Mouse (Mus musculus) G1E (cell line): ENCODE data around the gene Tenm2. TPM values are rescaled to one million over a fixed set of nuclear protein-coding genes. Genes with fewer than 3 reads are reported as not detected.

ENCODE experiments used
- ATAC-seq: 2 replicates; pipeline ENCODE4 v1.8.0; 2016; ENCODE audit warnings: mild to moderate bottlenecking; ENCODE audit not compliant: insufficient number of reproducible peaks, poor library complexity, low FRiP score, severe bottlenecking; ENCODE audit errors: extremely low read depth
- DNase-seq: peaks from one replicate; pipeline ENCODE4 v3.0.0; 2012; ENCODE audit warnings: low spot score
- H3K27me3 ChIP-seq: 2 replicates; pipeline ENCODE4 v1.6.1; 2012; ENCODE audit warnings: mild to moderate bottlenecking, low read length, inconsistent platforms; ENCODE audit not compliant: insufficient read depth
- H3K36me3 ChIP-seq: replicated peaks from 2 replicates; pipeline ENCODE3; 2012; ENCODE audit warnings: mild to moderate bottlenecking, inconsistent platforms
- H3K4me1 ChIP-seq: 2 replicates; pipeline ENCODE4 v1.6.1; 2012; ENCODE audit warnings: low read depth, low read length, inconsistent platforms, mixed read lengths; ENCODE audit not compliant: insufficient read depth
- H3K4me3 ChIP-seq: 2 replicates; pipeline ENCODE4 v1.5.1; 2012; ENCODE audit warnings: low read depth, mild to moderate bottlenecking, inconsistent platforms, low read length, moderate library complexity, mixed read lengths
- H3K9me3 ChIP-seq: replicated peaks from 2 replicates; pipeline ENCODE4 v1.6.1; 2012; ENCODE audit warnings: inconsistent platforms
- CTCF ChIP-seq: IDR thresholded peaks from 2 replicates; pipeline ENCODE4 v1.5.1; 2012; ENCODE audit warnings: low read depth, low read length, inconsistent platforms, mixed read lengths
- GATA1 ChIP-seq: IDR thresholded peaks from 2 replicates; pipeline ENCODE4 v1.6.1; 2012; ENCODE audit warnings: borderline replicate concordance, low read length, inconsistent platforms, mixed read lengths
- GATA2 ChIP-seq: IDR thresholded peaks from 2 replicates; pipeline ENCODE4 v1.6.1; 2012; ENCODE audit warnings: low read depth, low read length, inconsistent platforms, borderline replicate concordance
- POLR2AphosphoS5 ChIP-seq: IDR thresholded peaks from 2 replicates; pipeline ENCODE4 v1.6.1; 2012; ENCODE audit warnings: low read depth, low read length, inconsistent platforms; ENCODE audit not compliant: insufficient replicate concordance
- TAL1 ChIP-seq: conservative IDR thresholded peaks from 2 replicates; pipeline ENCODE4 v1.6.1; 2012; ENCODE audit warnings: low read depth, low read length, inconsistent platforms, mixed read lengths
- polyA plus RNA-seq: library from polyadenylated mRNA; stranded (reverse); fragments of >175 nt; gene quantifications from 2 replicates; pipeline ENCODE4 v1.2.3, GENCODE M21; 2012
- total RNA-seq, 2 experiments: library from RNA; stranded (forward) in 1 of 2; stranded (reverse) in 1 of 2; fragments of 200-1000 nt in 1 of 2; fragments of >200 nt in 1 of 2; fragmentation: Nextera tagmentation in 1 of 2; gene quantifications; 2 replicates each; pipeline ENCODE4 v1.2.3; 2014 to 2017

The Tenm2 gene
- total RNA-seq (2014; fragmentation: Nextera tagmentation) (not detected in 2 replicates), total RNA-seq (2017) (under 0.01 and 0.44 TPM in 2 replicates), polyA plus RNA-seq (not detected in 2 replicates)

GRCm38 (mm10) chr11:37235914-37236600 is at the start of gene Tenm2:
TSS of gene Tenm2 (minus strand) at chr11:37235964.
- peaks cover 9% of the 10 kb centered on the region for H3K9me3 ChIP-seq
- ATAC-seq (no peak), DNase-seq (no peak)
- no peaks in the 10 kb centered on the region for H3K27me3 ChIP-seq
- H3K4me1 ChIP-seq: no peaks in the 10 kb centered on the region
- H3K36me3 ChIP-seq: no peaks in the 10 kb centered on the region
- TF ChIP-seq CTCF (no peak), POLR2AphosphoS5 (no peak), GATA1 (no peak), TAL1 (no peak), GATA2 (no peak)
- no peak within 1 kb of the TSS for H3K4me3 ChIP-seq

GRCm38 (mm10) chr11:37285186-37285585 is 49.4 kb upstream of the Tenm2 start:
- DNase-seq: no peak
- no peak for TF ChIP-seq GATA2
- TF ChIP-seq POLR2AphosphoS5: no peak
- TF ChIP-seq GATA1: no peak
- TF ChIP-seq CTCF: no peak
- TF ChIP-seq TAL1: no peak
- H3K4me1 ChIP-seq: no peaks in the 10 kb centered on the region
- H3K4me3 ChIP-seq: no peak overlapping the region
- ATAC-seq: no peak
- H3K36me3 ChIP-seq: no peaks in the 10 kb centered on the region
- no peaks in the 10 kb centered on the region for H3K27me3 ChIP-seq
- no peaks in the 10 kb centered on the region for H3K9me3 ChIP-seq

GRCm38 (mm10) chr11:37248796-37249195 is 13.0 kb upstream of the Tenm2 start:
- TF ChIP-seq POLR2AphosphoS5 (no peak), GATA1 (no peak), TAL1 (no peak), CTCF (no peak), GATA2 (no peak)
- no peak for ATAC-seq

GRCm38 (mm10) chr11:37237096-37237725 is 1.4 kb upstream of the Tenm2 start:
- Histone ChIP-seq H3K36me3 (no peaks in the 10 kb centered on the region), H3K4me1 (no peaks in the 10 kb centered on the region), H3K4me3 (no peak overlapping the region), H3K27me3 (no peaks in the 10 kb centered on the region), H3K9me3 (peaks cover 9% of the 10 kb centered on the region)
- no peak for DNase-seq
- no peak for ATAC-seq
- TF ChIP-seq TAL1: no peak
- TF ChIP-seq GATA2: no peak
- no peak for TF ChIP-seq POLR2AphosphoS5
- TF ChIP-seq GATA1: no peak
- no peak for TF ChIP-seq CTCF

More at GRCm38 (mm10) chr11:37248796-37249195, 13.0 kb upstream of the Tenm2 start:
- Histone ChIP-seq H3K4me1 (no peaks in the 10 kb centered on the region), H3K4me3 (no peak overlapping the region), H3K9me3 (no peaks in the 10 kb centered on the region), H3K27me3 (no peaks in the 10 kb centered on the region), H3K36me3 (no peaks in the 10 kb centered on the region)
- DNase-seq: no peak

DNA sequence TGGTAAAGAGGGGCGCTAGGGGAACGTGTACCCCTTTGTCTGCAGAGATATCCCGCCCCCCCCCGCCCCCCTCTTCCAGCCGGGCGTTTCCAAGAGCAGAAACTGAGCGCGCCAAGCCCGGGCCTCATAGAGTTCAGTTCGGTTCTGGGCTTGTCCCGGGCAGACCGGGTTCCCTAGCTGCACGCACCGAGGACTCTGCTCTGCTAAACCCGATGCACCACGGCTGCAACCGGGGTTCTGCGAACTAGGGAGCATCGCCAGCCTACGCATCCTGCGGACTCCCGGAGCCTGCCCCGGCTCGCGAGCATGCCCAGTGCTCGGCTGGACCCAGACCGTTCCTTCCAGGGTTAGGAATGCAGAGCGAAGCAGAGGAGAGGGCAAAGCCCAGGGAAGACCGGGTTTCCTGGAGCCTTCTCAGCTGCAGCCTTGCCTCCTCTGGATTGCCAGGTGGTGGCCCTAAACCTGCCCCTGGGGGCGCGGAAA is 878 bp upstream of the Tenm2 start:
- Histone ChIP-seq H3K36me3 (no peaks in the 10 kb centered on the region), H3K4me1 (no peaks in the 10 kb centered on the region), H3K27me3 (no peaks in the 10 kb centered on the region), H3K9me3 (peaks cover 9% of the 10 kb centered on the region), H3K4me3 (no peak overlapping the region)
- TF ChIP-seq POLR2AphosphoS5 (no peak), GATA2 (no peak), GATA1 (no peak), CTCF (no peak), TAL1 (no peak)
- DNase-seq (no peak), ATAC-seq (no peak)

DNA sequence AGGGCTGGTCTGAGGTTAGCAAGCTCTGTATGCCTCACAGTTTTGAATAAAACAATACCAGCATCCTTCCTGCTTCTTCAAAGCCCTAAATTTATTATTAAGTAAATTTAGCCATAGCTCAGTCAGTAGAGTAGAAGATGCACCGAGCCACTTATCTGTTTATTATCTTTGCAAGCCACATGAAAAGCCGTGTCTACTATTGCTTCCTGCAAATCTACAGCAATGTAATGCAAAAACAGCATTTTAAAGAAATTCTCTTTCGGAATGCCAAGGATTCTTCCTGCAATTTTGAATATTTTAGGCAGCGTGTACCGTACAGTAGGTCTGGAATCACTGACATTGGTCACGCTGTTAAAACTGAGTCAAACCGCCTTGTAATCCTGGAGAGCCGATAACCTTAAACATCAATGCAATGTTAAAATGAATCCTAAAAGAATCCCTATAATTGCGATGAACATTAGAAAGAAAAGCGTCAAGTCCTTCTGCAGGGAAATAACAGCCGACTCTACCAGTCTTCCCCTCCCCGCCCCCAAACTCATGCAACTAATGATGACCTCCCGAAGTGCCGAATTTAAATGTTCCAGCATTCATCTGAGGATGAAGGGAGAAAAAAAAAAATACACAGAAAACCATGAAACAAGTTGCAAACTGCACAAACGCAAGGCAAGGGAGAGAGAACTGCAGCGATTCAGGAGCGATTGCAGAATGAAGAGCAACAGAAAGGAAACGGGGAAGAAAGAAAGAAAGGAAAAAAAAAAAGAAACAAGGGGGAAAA is 556 bp downstream of the Tenm2 start:
- Histone ChIP-seq H3K4me1 (no peaks in the 10 kb centered on the region), H3K27me3 (no peaks in the 10 kb centered on the region), H3K36me3 (no peaks in the 10 kb centered on the region), H3K9me3 (peaks cover 9% of the 10 kb centered on the region), H3K4me3 (no peak overlapping the region)
- TF ChIP-seq CTCF (no peak), POLR2AphosphoS5 (no peak), TAL1 (no peak), GATA1 (no peak), GATA2 (no peak)
- DNase-seq (no peak), ATAC-seq (no peak)
